Mouse (Mus musculus): Measurements from ENCODE around the gene Gaa.

GRCm38 (mm10) chr11:119273186-119273930 lies 5.7 kb downstream of the Gaa start:
- TF ChIP-seq CTCF (IDR thresholded peaks at IDR 0.05; ENCODE audit: borderline replicate concordance, control insufficient read depth, extremely low read depth, insufficient read depth, low read length, poor library complexity) (peak; percentile 78; the same call in 1 of the 2 replicates), POLR2A (IDR thresholded peaks at IDR 0.05; ENCODE audit: control insufficient read depth, extremely low read depth, insufficient read depth, low read length, poor library complexity) (no peak)
